Mouse (Mus musculus) megakaryocyte, adult 5-6 weeks (primary cell): ENCODE results near the gene Zfp605. TPM values are rescaled to one million over a fixed set of nuclear protein-coding genes. Genes with fewer than 3 reads are reported as not detected.
"Not testable (repeated sequence)": the region's sequence is repeated elsewhere in the genome, so short reads cannot be mapped to it uniquely, and the experiment has no call there.

Experiments used
- ATAC-seq: 2 replicates; pipeline ENCODE4 v1.8.0; 2016; ENCODE audit warnings: mild to moderate bottlenecking, inconsistent platforms; ENCODE audit not compliant: poor library complexity, severe bottlenecking
- total RNA-seq, 2 experiments: library from RNA; stranded (forward) in 1 of 2; stranded (reverse) in 1 of 2; fragments of 153-499, 151-499 nt in 1 of 2; fragments of 221-1000, 200-1000 nt in 1 of 2; gene quantifications; 2 replicates each; pipeline versions ENCODE4 v1.2.3 to v1.2.4; 2015 to 2017

Zfp605 gene
- total RNA-seq, 2 experiments from 2014 or later: 2.5 to 5.9 TPM

DNA sequence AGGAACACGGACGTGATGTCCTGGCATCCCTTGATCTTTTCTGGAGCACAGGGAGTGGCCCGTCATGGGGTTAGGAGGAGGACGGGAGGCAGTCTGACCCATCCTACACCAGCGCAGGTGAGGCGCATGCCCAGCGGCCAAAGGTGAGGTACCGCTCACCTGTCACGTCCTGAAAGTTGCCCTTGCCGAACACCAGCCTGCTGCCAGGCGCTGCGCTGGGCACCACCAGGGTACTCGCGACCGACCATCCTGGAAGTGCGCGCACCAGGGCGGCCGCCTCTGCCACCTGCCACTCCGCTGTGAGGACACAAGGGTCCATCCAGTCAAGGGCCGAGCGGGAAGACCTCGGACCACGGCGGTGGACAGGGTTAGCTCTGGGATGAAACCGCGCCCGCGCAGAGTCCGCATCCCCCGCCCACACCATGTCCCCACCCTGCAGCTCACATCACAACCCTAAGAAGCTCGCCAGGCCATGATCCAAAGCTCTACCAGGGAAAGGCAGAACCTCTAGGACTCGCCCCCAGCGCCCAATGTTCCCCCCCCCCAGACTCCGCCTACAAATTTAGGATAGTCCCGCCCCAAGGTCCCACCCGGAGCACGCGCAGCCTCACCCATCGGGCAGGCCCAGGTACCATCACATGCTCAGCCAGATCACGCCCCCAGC lies 2.9 kb upstream of the Zfp605 start:
- no peak for ATAC-seq

DNA sequence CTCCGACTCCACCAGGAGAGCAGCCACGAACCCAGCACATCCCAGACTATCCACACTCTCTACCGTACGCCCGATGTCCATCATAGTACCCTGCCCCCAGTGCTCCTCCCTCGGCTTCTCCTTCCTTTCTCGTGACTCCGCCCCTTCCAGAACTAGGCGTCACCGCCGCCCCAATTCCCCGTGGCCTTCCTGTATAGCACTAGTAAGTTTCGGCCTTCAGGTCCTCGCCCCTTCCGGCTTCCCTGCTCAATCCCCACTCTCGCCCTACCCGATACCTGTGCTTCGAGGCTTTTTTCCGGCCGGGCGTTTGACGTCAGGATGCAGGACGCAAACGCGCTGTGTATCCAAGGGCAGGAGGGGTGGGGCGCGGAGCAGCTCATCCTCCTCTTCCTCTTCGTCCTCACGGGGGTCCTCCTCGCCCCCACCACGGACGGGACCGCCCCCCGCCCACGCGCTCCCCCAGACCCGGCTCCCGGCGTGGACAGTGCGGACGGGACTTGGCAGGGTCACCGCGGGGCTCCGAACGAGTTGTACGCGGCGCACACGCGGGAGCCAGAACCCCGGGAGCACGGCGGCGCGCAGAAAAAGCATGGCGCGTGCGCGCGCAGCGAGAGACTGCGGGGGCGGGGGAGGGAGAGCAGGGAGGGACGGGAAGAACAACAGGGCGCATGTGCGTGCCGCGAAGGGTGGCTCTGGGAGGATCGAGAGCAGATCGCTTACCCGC lies 2.1 kb upstream of the Zfp605 start, which contains the start of gene Gtpbp6:
TSS of gene Gtpbp6 (minus strand) at position 617 of the 724 bp plus-strand sequence.
- peak; percentile 72 for ATAC-seq

DNA sequence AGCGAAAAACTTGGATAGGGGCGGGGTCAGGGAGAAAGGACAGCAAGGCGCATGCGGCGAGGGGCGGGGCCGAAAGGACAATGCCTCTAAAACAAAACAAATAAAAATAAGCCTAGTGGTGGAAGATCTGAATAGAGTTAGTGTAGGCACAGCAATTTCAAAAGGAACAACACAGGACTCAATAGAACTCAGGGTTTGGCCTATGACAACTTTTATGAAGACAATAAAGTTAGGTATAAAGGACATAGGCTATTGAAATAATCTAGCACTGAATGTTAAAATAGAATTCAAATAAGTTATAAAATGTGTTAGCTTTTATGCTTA lies 1.6 kb upstream of the Zfp605 start:
- ATAC-seq: no peak

DNA sequence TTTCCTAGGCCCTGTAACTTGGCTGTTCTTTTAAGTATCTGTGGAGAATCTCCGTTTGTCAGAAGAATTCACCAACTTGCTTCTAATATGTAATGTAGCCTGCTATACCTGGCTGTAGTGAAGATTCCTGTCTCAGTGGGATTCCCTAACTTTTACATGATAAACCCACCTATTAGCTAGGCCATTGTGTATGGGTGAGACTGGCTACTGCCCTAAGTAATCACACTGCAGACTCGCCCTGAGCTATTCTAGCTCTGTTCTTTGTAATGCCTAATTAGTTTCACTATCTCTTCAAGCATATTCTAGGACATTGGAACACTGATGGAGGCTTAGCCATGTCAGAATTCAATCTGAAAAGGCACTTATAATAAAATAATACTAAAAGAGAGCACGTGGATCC lies 12.5 kb downstream of the Zfp605 start:
- ATAC-seq: not testable (repeated sequence)

DNA sequence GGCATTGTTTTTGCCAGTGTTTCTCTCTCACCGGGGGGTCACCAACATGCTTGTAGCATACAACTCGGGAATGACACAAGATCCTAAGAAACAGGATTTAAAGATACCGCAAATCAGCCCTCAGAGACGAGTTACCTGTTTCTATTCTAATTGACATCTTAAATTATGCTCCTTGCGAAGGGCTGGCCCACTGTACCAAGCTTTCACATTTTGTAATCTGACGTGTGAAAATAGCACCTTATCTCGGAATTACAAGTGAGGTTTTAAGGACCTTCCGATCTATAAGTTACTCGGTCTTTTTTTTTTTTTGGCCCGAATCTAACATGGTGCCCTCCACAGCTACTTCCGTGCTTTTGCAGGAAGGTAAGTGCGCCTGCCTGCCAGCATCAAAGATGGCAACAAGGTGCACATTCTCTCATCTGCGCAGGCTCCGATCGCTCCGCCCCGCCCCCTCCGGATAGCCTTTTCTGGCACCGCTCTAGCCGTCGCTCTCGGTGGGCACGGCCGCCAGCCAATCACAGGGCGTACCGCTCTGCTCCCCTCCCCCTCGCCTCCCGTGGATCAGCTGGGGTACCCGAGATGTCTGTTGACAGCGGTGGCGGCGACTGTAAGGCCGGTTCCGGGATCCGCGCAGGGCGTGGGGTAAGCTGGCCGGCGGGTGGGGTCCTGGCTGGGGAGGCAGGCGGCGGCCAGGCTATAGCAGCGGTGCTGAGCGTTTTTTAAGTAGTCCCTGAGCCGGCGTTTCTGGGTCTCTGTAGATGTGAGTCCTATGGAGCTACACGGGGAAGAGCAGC lies 25.6 kb downstream of the Zfp605 start, which contains the start of gene Chfr:
TSS of gene Chfr (plus strand) at position 550 of the 794 bp plus-strand sequence.
- peak; percentile 97 for ATAC-seq

DNA sequence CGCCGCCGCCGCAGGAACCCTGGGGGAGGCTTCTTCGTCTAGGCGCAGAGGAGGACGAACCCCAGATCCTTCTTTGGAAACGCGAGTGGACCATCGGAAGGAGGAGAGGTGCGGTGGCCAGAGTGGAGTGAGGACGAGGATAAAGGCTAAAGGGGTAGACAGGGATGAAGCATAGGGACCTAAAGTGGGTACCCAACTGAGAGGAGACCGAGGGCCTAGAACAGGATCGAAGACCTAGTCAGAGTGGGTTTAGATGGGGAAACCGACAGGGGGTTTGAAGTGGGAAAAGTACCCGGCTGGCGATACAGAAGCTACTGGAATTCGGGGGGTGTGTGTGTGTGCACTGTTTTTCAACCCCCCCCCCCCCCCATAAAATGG lies 26.2 kb downstream of the Zfp605 start:
- ATAC-seq: no peak

DNA sequence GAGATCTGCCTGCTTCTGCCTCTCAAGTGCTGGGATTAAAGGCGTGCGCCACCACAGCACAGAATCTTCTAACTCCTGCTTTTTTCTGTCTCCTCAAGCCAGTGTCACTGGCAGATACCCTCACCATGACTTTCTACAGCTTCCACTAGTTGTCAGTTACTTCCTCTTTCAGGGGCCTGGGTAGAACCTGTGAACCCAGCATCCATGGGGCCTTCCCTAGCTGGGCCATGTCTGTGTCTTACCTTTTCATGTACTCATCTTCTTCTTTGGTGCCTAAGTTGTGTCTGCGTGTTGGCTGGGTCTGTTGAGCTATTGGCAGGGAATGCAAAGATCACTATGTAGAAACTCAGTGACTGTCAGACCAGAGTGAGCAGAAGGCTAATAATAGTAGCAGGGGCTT lies 27.9 kb downstream of the Zfp605 start:
- ATAC-seq: no peak

DNA sequence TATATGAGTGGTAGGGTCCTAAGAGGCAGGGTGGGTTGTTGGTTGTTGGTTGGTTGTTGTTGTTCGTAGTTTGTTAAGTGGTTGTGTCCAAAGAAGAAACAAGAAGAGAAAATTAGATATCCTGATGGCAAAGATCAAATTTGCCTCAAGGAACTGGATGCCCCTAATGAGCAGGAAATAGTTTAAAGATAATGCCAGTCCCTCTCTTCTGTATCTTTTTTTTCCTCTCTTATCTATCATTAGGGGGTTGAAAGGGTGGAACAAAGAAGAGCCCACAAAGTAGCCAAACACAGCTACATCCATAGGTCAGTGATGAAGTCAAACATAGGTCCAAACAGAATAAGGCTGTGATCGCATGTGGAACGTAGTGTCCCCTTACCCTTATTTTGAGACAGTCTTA lies 29.4 kb downstream of the Zfp605 start:
- no peak for ATAC-seq

DNA sequence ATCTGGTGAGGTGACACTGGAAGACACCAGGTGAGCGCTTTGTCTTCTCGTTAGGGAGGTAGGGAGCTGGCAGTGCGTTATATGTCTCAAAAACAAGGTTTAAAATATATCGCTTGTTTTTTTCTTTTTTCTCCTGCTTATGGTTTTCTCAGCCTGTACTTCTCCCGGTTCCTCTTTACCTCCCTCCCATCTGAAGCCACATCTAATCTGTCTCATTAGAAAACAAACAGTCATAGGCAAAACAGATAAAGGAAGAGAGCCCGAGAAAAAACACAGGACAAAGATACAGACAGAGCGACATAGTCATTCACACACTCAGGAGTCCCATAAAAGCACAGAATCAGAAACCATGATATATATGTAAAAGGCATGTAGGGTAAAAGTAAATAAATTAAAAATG lies 30.5 kb downstream of the Zfp605 start:
- ATAC-seq: no peak

DNA sequence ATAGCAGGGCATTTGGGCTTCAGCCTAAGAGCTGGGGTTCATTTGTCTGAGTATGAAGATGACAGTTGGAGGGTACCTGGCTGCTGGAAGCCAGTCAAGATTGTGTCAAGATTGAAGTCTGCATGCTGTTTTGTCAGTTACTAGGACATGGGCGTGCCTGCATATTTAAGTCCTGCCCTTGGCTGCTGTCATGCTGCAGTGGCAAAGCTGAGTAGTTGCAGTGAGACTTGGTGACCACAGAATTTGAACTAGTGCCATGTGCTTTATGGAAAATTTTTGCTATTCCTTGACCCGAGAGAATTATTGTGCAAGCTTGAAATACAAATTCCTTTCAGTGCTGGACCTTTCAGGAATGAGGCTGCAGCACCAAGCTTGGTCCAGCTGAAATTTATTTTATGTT lies 32.4 kb downstream of the Zfp605 start:
- ATAC-seq: no peak

DNA sequence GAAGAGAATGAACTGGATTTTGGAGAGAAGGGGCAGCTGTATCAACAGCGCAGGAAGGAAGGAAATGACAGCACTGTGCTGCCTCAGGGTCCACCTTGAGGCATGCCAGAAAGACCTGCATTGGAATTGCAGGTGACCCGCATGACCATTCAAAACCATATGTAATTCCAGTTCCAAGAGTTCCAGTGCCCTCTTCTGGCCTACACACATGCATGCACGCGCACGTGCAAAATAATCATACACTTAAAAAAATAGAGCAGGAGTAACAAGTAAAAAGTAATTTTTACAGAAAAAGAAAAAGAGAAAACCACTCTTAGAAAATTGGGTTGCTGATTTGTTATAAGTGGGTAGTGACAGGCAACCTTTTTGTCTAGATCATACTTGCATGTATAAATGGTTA lies 33.1 kb downstream of the Zfp605 start:
- peak; percentile 64 for ATAC-seq

DNA sequence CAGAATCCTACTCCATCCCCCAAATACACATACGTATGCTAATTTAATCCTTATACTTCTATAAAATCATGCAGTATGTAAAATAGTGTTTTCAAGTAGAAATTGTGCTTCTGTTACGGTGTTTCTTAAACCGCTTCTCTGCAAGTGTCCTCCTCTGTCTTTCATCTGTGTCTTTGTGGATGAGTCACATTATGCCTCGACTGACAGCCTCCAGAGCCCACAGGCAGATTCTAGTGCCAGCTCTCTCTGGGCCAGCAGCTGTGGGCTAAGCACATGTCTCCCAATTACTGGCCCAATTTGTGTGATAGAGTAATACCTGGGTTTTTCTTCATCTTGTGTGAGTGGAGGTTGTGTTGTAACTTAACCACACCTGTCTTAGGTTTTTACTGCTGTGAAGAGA lies 59.5 kb downstream of the Zfp605 start:
- ATAC-seq: no peak

DNA sequence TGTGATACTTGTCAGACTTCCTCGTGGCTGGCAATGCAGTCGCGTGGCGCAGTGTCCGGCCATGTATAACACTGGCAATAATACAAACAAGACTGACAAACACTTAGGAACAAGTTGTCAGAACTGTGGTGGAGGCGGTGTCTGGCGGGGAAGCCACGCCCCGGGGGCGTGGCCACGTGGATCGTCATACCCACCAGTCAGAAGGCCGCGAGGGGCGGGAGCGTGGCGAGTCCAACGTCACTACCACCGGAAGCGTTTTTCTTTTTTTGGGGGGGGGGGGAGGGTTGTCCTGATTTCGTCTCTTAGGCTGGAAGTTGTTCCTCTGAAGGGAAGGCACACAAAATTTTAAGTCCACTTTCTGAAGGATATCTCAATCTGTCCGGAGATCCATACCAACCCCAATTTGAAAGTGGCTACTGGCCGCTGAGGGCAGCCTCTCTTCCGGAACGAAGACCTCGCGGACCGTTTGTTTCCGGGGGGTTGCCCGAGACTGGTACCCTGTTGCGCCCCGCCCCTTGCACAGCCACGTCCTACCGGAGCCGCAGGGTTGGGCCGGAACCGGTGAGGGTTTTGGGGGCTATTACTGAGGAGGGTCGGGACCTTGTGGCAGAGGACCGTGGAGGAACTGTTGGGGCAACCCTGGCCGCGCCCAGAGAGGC lies 66.6 kb downstream of the Zfp605 start, which contains the start of gene Golga3:
TSS of gene Golga3 (plus strand) at position 340 of the 659 bp plus-strand sequence.
- peak; percentile 88 for ATAC-seq

DNA sequence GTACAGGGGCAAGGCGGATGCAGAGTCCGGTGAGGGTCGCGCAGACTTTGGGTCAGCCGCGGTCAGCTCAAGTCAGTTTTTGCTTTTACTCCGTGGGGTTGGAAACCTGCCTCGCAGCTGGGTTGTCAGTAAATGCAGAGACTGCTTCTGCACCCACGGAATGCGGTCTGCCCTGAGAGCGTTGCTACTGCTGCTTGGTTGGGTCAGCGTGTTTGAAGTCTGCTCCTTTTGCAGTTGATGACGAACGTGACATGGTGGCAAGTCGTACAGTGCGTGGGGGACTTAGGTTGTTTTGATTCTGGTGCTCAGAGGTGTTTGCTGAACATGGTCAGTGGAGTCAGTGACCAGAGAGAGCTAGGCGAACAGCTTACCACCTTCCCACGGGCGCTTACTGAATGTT lies 67.1 kb downstream of the Zfp605 start:
- peak; percentile 17 for ATAC-seq

DNA sequence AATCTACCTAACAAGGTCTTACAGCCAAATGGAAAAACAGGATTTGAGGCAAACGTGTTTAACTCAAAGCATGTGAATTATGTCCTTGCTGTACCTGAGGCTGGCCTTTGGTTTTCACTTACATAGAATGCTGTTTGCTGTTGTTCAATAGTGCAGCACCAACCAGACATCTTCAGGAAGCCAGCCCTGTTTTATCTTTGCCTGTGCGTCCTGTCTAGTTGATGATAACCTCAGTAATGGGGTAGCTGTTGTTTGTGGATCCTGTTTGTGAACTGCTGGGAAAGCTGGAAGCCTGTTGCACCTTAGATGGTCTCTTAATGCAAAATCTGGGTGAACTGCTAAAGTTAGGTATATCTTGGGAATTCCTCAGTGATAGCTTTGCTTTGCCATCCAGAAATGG lies 68.7 kb downstream of the Zfp605 start:
- ATAC-seq: no peak

Other genes with a start within 250 kb of the Zfp605 start
- gene Gm15446, start 186.7 kb upstream of the Zfp605 start, total RNA-seq (2015): 7.4 and 15.5 TPM in 2 replicates
- gene Gm15446, start 186.7 kb upstream of the Zfp605 start, total RNA-seq (2017): 28.0 and 31.8 TPM in 2 replicates
- gene Zfp932, start 113.6 kb upstream of the Zfp605 start, total RNA-seq (2015): 15.3 and 20.1 TPM in 2 replicates
- 39.2 and 50.6 TPM in 2 replicates for gene Zfp932, start 113.6 kb upstream of the Zfp605 start, total RNA-seq (2017)
- 12.1 and 13.7 TPM in 2 replicates for gene Gm17655, start 37.6 kb upstream of the Zfp605 start, total RNA-seq (2015)
- 4.4 and 4.6 TPM in 2 replicates for gene Gm17655, start 37.6 kb upstream of the Zfp605 start, total RNA-seq (2017)
- gene Gm35315, start 15.7 kb upstream of the Zfp605 start, total RNA-seq (2015): 0.78 and 0.93 TPM in 2 replicates
- 0.29 and 0.37 TPM in 2 replicates for gene Gm35315, start 15.7 kb upstream of the Zfp605 start, total RNA-seq (2017)
- gene Plcxd1, start 10.1 kb upstream of the Zfp605 start, total RNA-seq (2015): not detected in 2 replicates
- 0.11 TPM in 1 of 2 replicates, not detected in the other for gene Plcxd1, start 10.1 kb upstream of the Zfp605 start, total RNA-seq (2017)
- 7.5 and 14.5 TPM in 2 replicates for gene Gtpbp6, start 1.9 kb upstream of the Zfp605 start, total RNA-seq (2015)
- 15.9 and 17.9 TPM in 2 replicates for gene Gtpbp6, start 1.9 kb upstream of the Zfp605 start, total RNA-seq (2017)
- 45.7 and 49.6 TPM in 2 replicates for gene Chfr, start 25.8 kb downstream of the Zfp605 start, total RNA-seq (2015)
- 73.1 and 78.6 TPM in 2 replicates for gene Chfr, start 25.8 kb downstream of the Zfp605 start, total RNA-seq (2017)
- gene Golga3, start 66.6 kb downstream of the Zfp605 start, total RNA-seq (2015): 11.9 and 12.6 TPM in 2 replicates
- 22.7 and 24.6 TPM in 2 replicates for gene Golga3, start 66.6 kb downstream of the Zfp605 start, total RNA-seq (2017)
- gene Ankle2, start 120.9 kb downstream of the Zfp605 start, total RNA-seq (2015): 59.7 and 62.4 TPM in 2 replicates
- gene Ankle2, start 120.9 kb downstream of the Zfp605 start, total RNA-seq (2017): 86.8 and 106 TPM in 2 replicates
- 28.3 and 29.8 TPM in 2 replicates for gene Pgam5, start 159.8 kb downstream of the Zfp605 start, total RNA-seq (2015)
- gene Pgam5, start 159.8 kb downstream of the Zfp605 start, total RNA-seq (2017): 19.4 and 23.4 TPM in 2 replicates
- gene Pxmp2, start 176.1 kb downstream of the Zfp605 start, total RNA-seq (2015): 3.0 and 5.2 TPM in 2 replicates
- 5.0 and 8.6 TPM in 2 replicates for gene Pxmp2, start 176.1 kb downstream of the Zfp605 start, total RNA-seq (2017)
- gene Pole, start 176.2 kb downstream of the Zfp605 start, total RNA-seq (2015): 32.1 and 44.4 TPM in 2 replicates
- gene Pole, start 176.2 kb downstream of the Zfp605 start, total RNA-seq (2017): 21.7 and 23.2 TPM in 2 replicates
- gene P2rx2, start 233.1 kb downstream of the Zfp605 start, total RNA-seq (2015): not detected in 2 replicates
- gene P2rx2, start 233.1 kb downstream of the Zfp605 start, total RNA-seq (2017): 0.11 TPM in 1 of 2 replicates, not detected in the other
- gene Lrcol1, start 234.6 kb downstream of the Zfp605 start, total RNA-seq (2015): not detected in 2 replicates
- gene Lrcol1, start 234.6 kb downstream of the Zfp605 start, total RNA-seq (2017): not detected in 2 replicates